In genomic region chr5:64625421-64625820, GRCm38 (mm10) we compare ENCODE assay signal across 19 mouse cellular contexts.
DNase-seq lines count a peak whose midpoint lies in the region; ATAC-seq lines count a peak whose summit lies in the region.
"Had no signal": no experiment of that assay in that cellular context is flagged by ENCODE, and none has a peak within 500 bp of the region (broad histone marks: within the 10 kb centered on the region; RNA-seq: fewer than 3 reads in every experiment).

No protein-coding gene starts in this region.

- H3K4me3 ChIP-seq in kidney, embryonic 15.5 days (replicated peaks), result no peak overlapping the region
- H3K4me3 ChIP-seq: liver, embryonic 12.5 days; midbrain, embryonic 10.5 days; neural tube, embryonic 15.5 days had no signal

- no peaks in the 10 kb centered on the region for H3K27me3 ChIP-seq in kidney, embryonic 15.5 days
- H3K27me3 ChIP-seq: neural tube, embryonic 15.5 days had no signal

- H3K9me3 ChIP-seq in kidney, embryonic 15.5 days (replicated peaks), result no peaks in the 10 kb centered on the region
- H3K9me3 ChIP-seq: liver, embryonic 12.5 days; midbrain, embryonic 10.5 days; neural tube, embryonic 15.5 days had no signal

- H3K36me3 ChIP-seq in kidney, embryonic 15.5 days, result no peaks in the 10 kb centered on the region
- H3K36me3 ChIP-seq: liver, embryonic 12.5 days; midbrain, embryonic 10.5 days; neural tube, embryonic 15.5 days had no signal

- no peak overlapping the region for H3K9ac ChIP-seq in kidney, embryonic 15.5 days
- H3K9ac ChIP-seq: liver, embryonic 12.5 days; neural tube, embryonic 15.5 days had no signal

- no peak for DNase-seq in kidney, adult 8-10 months
- peak; percentile 64 for DNase-seq in CD4-positive, CD25-positive, alpha-beta regulatory T cell, adult 2 months (ENCODE audit: low read depth, low spot score)
- peak; percentile 63 for DNase-seq in naive thymus-derived CD4-positive, alpha-beta T cell, adult 2 months (ENCODE audit: low read depth)
- DNase-seq in urinary bladder, postnatal 4 days (ENCODE audit: low spot score in 2 of 2), result no peak
- no peak for DNase-seq in gastrocnemius, postnatal 10 days
- no peak for DNase-seq in urinary bladder, postnatal 36 days (ENCODE audit: low spot score in 2 of 2)
- DNase-seq: adrenal gland, postnatal 36 days; cerebellum, adult 9-10 months; heart, postnatal 14 days; layer of hippocampus, adult 9-11 months; lung, postnatal 10 days; retina, postnatal 1 day had no signal

- WGBS in kidney, embryonic 15.5 days, result 58% methylated on average over 4 of the region's 4 CpGs

- H3K4me1 ChIP-seq in kidney, embryonic 15.5 days, result peaks cover 47% of the 10 kb centered on the region
- H3K4me1 ChIP-seq: neural tube, embryonic 15.5 days had no signal

- no peak for ATAC-seq in kidney, embryonic 15.5 days (replicated peaks; ENCODE audit: low FRiP score)
- ATAC-seq in activated CD4-positive, CD25-positive, alpha-beta regulatory T cell, adult 4 months, result peak; percentile 87
- ATAC-seq: forebrain, embryonic 16.5 days; hindbrain, postnatal 0 days; liver, embryonic 12.5 days had no signal

- H3K4me2 ChIP-seq in kidney, embryonic 15.5 days, result no peak overlapping the region
- H3K4me2 ChIP-seq: neural tube, embryonic 15.5 days had no signal

- peak overlapping the region; percentile 91 for H3K27ac ChIP-seq in kidney, embryonic 15.5 days
- H3K27ac ChIP-seq: hindbrain, postnatal 0 days; liver, embryonic 12.5 days; neural tube, embryonic 15.5 days had no signal

Comparison
In these comparisons a context has a peak if more than half of its experiments do, and no peak if none do; other contexts are left out.
1. DNase-seq: peak in CD4-positive, CD25-positive, alpha-beta regulatory T cell, adult 2 months (single experiment) and naive thymus-derived CD4-positive, alpha-beta T cell, adult 2 months (single experiment); none in kidney, adult 8-10 months (0 of 2), urinary bladder, postnatal 4 days (0 of 2), gastrocnemius, postnatal 10 days (single experiment) and urinary bladder, postnatal 36 days (0 of 2).